Mouse (Mus musculus) right cerebral cortex, adult 18-20 months (tissue): ENCODE data around the gene Mmp24.

ENCODE experiments used
- DNase-seq: peaks from one replicate; pipeline ENCODE4 v3.0.0; 2022; ENCODE audit warnings: mixed read lengths

Gene Mmp24

GRCm38 (mm10) chr2:155862573-155863300 lies 87.6 kb downstream of the Mmp24 start:
- DNase-seq: peak; percentile 19

GRCm38 (mm10) chr2:155863301-155863867 lies 88.2 kb downstream of the Mmp24 start:
- no peak for DNase-seq
